Mouse (Mus musculus) ES-E14 (cell line): ENCODE measurements around the gene Mpv17l2. TPM values are rescaled to one million over a fixed set of nuclear protein-coding genes. Genes with fewer than 3 reads are reported as not detected.
A peak's percentile ranks its signal among the peaks of the same experiment; 100 is the strongest.

Experiments
- DNase-seq: peaks from one replicate; pipeline ENCODE4 v3.0.0-alpha.2; 2013; ENCODE audit warnings: low read depth, low spot score
- H3K27ac ChIP-seq: 2 replicates; pipeline ENCODE4 v1.5.1; 2012; ENCODE audit warnings: low read depth, mild to moderate bottlenecking, low read length, moderate library complexity, mixed read lengths; ENCODE audit not compliant: poor library complexity, insufficient read depth, severe bottlenecking
- H3K36me3 ChIP-seq: 2 replicates; pipeline ENCODE4 v1.6.1; 2012; ENCODE audit warnings: mild to moderate bottlenecking, low read length, moderate library complexity, mixed read lengths; ENCODE audit not compliant: control insufficient read depth, poor library complexity, insufficient read depth, severe bottlenecking
- H3K4me1 ChIP-seq, 2 experiments: fragments of 150-350 bp in 1 of 2; sonication (generic) in 1 of 2; 2 replicates each; pipeline ENCODE4 v1.6.1; 2012; ENCODE audit warnings: low read length in 2 of 2, mild to moderate bottlenecking in 1 of 2, mixed read lengths in 1 of 2; ENCODE audit not compliant: control insufficient read depth in 2 of 2, insufficient read depth in 2 of 2, poor library complexity in 1 of 2
- H3K4me3 ChIP-seq, 2 experiments: fragments of 150-350 bp in 1 of 2; sonication (generic) in 1 of 2; 2 replicates each; pipeline ENCODE4 v1.5.1; 2012; ENCODE audit warnings: low read length in 2 of 2, low read depth in 1 of 2, mild to moderate bottlenecking in 1 of 2, mixed read lengths in 1 of 2; ENCODE audit not compliant: insufficient read depth in 1 of 2, poor library complexity in 1 of 2, severe bottlenecking in 1 of 2
- H3K9ac ChIP-seq: 2 replicates; pipeline ENCODE4 v1.6.1; 2012; ENCODE audit warnings: low read depth, mild to moderate bottlenecking, low read length, mixed read lengths; ENCODE audit not compliant: poor library complexity, insufficient read depth, severe bottlenecking
- H3K9me3 ChIP-seq: fragments of 150-350 bp; sonication (generic); 2 replicates; pipeline ENCODE4 v1.6.1; 2012; ENCODE audit warnings: low read depth, mild to moderate bottlenecking, low read length; ENCODE audit not compliant: control insufficient read depth, insufficient read depth
- CHD2 ChIP-seq: IDR thresholded peaks from 2 replicates; pipeline ENCODE4 v1.6.1; 2014; ENCODE audit warnings: mild to moderate bottlenecking, low read depth, low read length, inconsistent platforms
- HCFC1 ChIP-seq: IDR thresholded peaks from 2 replicates; pipeline ENCODE4 v1.6.1; 2012; ENCODE audit warnings: low read length, inconsistent platforms, borderline replicate concordance; ENCODE audit not compliant: insufficient read depth
- MAFK ChIP-seq: IDR thresholded peaks from 2 replicates; pipeline ENCODE4 v1.6.1; 2014; ENCODE audit warnings: mild to moderate bottlenecking, low read depth, low read length, inconsistent platforms; ENCODE audit not compliant: insufficient read depth
- ZC3H11A ChIP-seq: IDR thresholded peaks from 2 replicates; pipeline ENCODE4 v1.6.1; 2012; ENCODE audit warnings: low read depth, mild to moderate bottlenecking, inconsistent platforms, low read length, borderline replicate concordance
- ZNF384 ChIP-seq: IDR thresholded peaks from 2 replicates; pipeline ENCODE4 v1.6.1; 2012; ENCODE audit warnings: low read depth, low read length, inconsistent platforms
- in situ Hi-C, 2 experiments: fragments of 600-800 bp; cut with MboI; formaldehyde crosslinking; loops; one replicate each; pipeline ENCODE4 v1.15.1; 2025; ENCODE audit warnings: low sequenced_read_pairs in 2 of 2, inconsistent platforms in 1 of 2; ENCODE audit not compliant: unreplicated experiment in 2 of 2
- total RNA-seq: library from RNA; depleted of rRNA; stranded (reverse); fragments of 300-350 nt; gene quantifications from 2 replicates; pipeline ENCODE4 v1.2.3, GENCODE M21; 2012

The Mpv17l2 gene
- total RNA-seq, 1 experiment, result 49.9 TPM

DNA sequence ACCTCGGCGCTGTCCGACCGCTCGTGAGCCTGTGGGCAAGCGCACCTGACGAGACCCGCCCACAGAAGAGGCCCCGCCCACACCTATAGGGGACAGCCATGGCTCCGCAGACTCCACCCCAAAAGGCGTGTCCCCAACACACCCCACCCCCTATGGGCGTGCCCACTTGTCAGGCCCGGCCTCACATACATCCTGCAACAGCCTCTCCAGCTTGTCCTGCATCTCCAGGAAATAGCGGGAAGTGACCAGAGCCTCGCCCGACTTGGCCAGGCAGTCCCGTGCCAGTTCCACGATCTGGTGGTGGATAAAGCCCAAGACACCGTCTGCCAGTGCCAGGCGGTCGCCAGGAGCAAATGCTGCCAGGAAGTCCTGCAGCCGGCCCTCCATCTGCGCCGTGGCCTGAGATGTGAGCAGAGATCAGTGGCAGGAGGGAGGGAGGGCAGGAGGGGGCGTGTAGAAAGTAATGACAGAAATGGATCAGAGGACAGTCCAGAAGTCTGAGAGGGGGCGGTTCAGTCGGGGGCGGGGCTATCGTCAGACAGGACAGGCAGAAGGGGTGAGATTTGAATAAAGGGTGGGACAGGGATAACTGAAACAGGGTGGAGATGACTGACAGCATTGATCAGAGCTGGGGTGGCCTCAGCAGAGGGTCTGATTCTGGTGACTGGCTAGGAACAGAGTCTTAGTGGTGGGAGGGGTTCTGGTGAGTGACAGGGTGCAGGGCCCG is 27.4 kb upstream of the Mpv17l2 start:
- Histone ChIP-seq H3K9me3 (no peaks in the 10 kb centered on the region), H3K27ac (no peak overlapping the region), H3K36me3 (peaks cover 17% of the 10 kb centered on the region; the same call in 1 of the 2 replicates), H3K4me3 (peak overlapping the region; percentile 35 to 44; a peak in 3 of 4 replicates), H3K9ac (0 out of 2 replicates have a peak overlapping the region, but pooled peaks have one; percentile 12), H3K4me1 (peaks cover 0 to 35% of the 10 kb centered on the region in 2 experiments; a peak in 2 of 4 replicates)
- in situ Hi-C loops, result no loop called here
- TF ChIP-seq ZC3H11A (no peak), HCFC1 (no peak), ZNF384 (no peak), MAFK (no peak), CHD2 (no peak)
- peak; percentile 94 for DNase-seq

DNA sequence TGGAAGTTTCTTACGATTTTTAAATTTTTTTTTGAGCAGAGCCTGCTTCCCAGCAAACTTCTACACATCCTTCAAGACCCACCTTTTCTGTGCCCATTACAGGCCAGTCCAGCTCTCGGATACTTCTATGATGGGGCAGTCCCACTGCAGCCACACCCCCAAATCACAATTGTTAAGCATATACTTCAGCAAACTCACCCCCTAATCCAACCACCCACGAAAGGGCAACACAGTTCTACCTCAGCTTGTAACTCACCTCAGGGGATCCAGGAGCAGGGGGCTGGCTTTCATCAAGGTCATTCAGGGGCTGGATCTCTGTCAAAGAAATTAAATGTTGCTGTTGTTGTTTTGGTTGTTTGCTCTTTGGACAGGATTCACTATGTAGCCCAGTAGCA is 26.3 kb upstream of the Mpv17l2 start:
- TF ChIP-seq HCFC1 (no peak), MAFK (no peak), ZC3H11A (no peak), CHD2 (no peak), ZNF384 (no peak)
- DNase-seq, result no peak
- H3K9me3 ChIP-seq, result no peaks in the 10 kb centered on the region
- peaks cover 0 to 33% of the 10 kb centered on the region in 2 experiments; a peak in 2 of 4 replicates for H3K4me1 ChIP-seq
- no peak overlapping the region for H3K4me3 ChIP-seq
- no peak overlapping the region for H3K9ac ChIP-seq
- H3K27ac ChIP-seq, result no peak overlapping the region
- in situ Hi-C loops, result no loop called here
- peaks cover 17% of the 10 kb centered on the region; the same call in 1 of the 2 replicates for H3K36me3 ChIP-seq

GRCm38 (mm10) chr8:70786291-70787050 is 25.7 kb upstream of the Mpv17l2 start:
- Histone ChIP-seq H3K9me3 (no peaks in the 10 kb centered on the region), H3K9ac (no peak overlapping the region), H3K4me1 (peaks cover 0 to 30% of the 10 kb centered on the region in 2 experiments; a peak in 2 of 4 replicates), H3K36me3 (peaks cover 17% of the 10 kb centered on the region; the same call in 1 of the 2 replicates), H3K4me3 (peak overlapping the region in 1 of 2 experiments; percentile 31; a peak in 1 of 4 replicates), H3K27ac (no peak overlapping the region)
- DNase-seq, result no peak
- TF ChIP-seq MAFK (no peak), CHD2 (no peak), ZC3H11A (no peak), ZNF384 (no peak), HCFC1 (no peak)
- in situ Hi-C loops, result no loop called here

GRCm38 (mm10) chr8:70780093-70780492 is 19.3 kb upstream of the Mpv17l2 start:
- Histone ChIP-seq H3K9ac (peak overlapping the region; percentile 48), H3K9me3 (no peaks in the 10 kb centered on the region), H3K36me3 (peaks cover 26% of the 10 kb centered on the region; the same call in 1 of the 2 replicates), H3K27ac (no peak overlapping the region), H3K4me3 (peak overlapping the region; percentile 34 to 54; a peak in 3 of 4 replicates), H3K4me1 (peaks cover 2 to 23% of the 10 kb centered on the region in 2 experiments; a peak in 2 of 4 replicates)
- TF ChIP-seq MAFK, result no peak
- in situ Hi-C loops, result no loop called here
- no peak for DNase-seq
